Mouse (Mus musculus) midbrain, embryonic 15.5 days (tissue): Measurements from ENCODE around the gene Dgkk. TPM values are rescaled to one million over a fixed set of nuclear protein-coding genes. Genes with fewer than 3 reads are reported as not detected.
"Not testable (repeated sequence)": the region's sequence is repeated elsewhere in the genome, so short reads cannot be mapped to it uniquely, and the experiment has no call there.

Experiments used
- ATAC-seq: fragments of 200-750 bp; cut with Nextera tagmentation; replicated peaks from 2 replicates; pipeline ENCODE4 v1.8.0; 2017; ENCODE audit warnings: moderate TSS enrichment
- H3K27ac ChIP-seq: fragments of 300-500 bp; sonication (generic); 2 replicates; pipeline ENCODE4 v1.5.1; 2015; ENCODE audit warnings: mild to moderate bottlenecking, inconsistent platforms
- H3K27me3 ChIP-seq: fragments of 300-500 bp; sonication (generic); replicated peaks from 2 replicates; pipeline ENCODE4 v1.6.1; 2015; ENCODE audit warnings: inconsistent platforms
- H3K36me3 ChIP-seq: fragments of 300-500 bp; sonication (generic); replicated peaks from 2 replicates; pipeline ENCODE4 v1.6.1; 2015; ENCODE audit warnings: inconsistent platforms
- H3K4me1 ChIP-seq: fragments of 300-500 bp; sonication (generic); 2 replicates; pipeline ENCODE4 v1.6.1; 2015; ENCODE audit warnings: inconsistent platforms
- H3K4me2 ChIP-seq: fragments of 300-500 bp; sonication (generic); 2 replicates; pipeline ENCODE4 v1.6.1; 2015; ENCODE audit warnings: inconsistent platforms, mild to moderate bottlenecking, moderate library complexity
- H3K4me3 ChIP-seq: fragments of 300-500 bp; sonication (generic); 2 replicates; pipeline ENCODE4 v1.5.1; 2015; ENCODE audit warnings: mild to moderate bottlenecking, inconsistent platforms
- H3K9ac ChIP-seq: fragments of 300-500 bp; sonication (generic); 2 replicates; pipeline ENCODE4 v1.6.1; 2015; ENCODE audit warnings: mild to moderate bottlenecking, inconsistent platforms
- H3K9me3 ChIP-seq: fragments of 300-500 bp; sonication (generic); 2 replicates; pipeline ENCODE4 v1.6.1; 2016; ENCODE audit warnings: inconsistent platforms
- WGBS: fragments of 180-500 bp; shearing (Covaris S2); methylation state at CpG from one replicate; pipeline ENCODE4 v1.1.7; 2015; ENCODE audit warnings: mixed read lengths; 5-methylcytosine and 5-hydroxymethylcytosine counted together
- polyA plus RNA-seq: library from polyadenylated mRNA; unstranded; fragments of >200 nt; fragmentation: Nextera tagmentation; extraction: Ambion mirVana; gene quantifications from 2 replicates; pipeline ENCODE4 v1.2.1, GENCODE M21; 2015

The Dgkk gene
- polyA plus RNA-seq: 1.5 and 2.0 TPM in 2 replicates

DNA sequence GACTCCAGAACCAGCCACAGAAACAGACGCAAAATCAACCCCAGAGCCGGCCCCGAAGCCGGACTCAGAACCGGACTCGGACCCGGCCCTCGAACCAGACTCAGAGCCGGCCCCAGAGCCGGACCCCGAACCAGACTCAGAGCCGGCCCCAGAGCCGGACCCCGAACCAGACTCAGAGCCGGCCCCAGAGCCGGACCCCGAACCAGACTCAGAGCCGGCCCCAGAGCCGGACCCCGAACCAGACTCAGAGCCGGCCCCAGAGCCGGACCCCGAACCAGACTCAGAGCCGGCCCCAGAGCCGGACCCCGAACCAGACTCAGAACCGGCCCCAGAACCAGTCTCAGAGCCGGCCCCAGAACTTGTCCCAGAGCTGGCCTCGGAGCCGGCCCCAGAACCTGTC, at the start of gene Dgkk:
Gene Dgkk, plus strand, starts transcription at position 301 of the 400 bp plus-strand sequence.
- H3K4me3 ChIP-seq: peak within 1 kb of the TSS; percentile 43
- 22% methylated on average over 24 of the region's 30 CpGs for WGBS

GRCm38 (mm10) chrX:6733998-6734397, 45.1 kb upstream of the Dgkk start:
- H3K4me3 ChIP-seq: no peak overlapping the region
- H3K9ac ChIP-seq: no peak overlapping the region
- ATAC-seq: peak; percentile 66
- H3K9me3 ChIP-seq: no peaks in the 10 kb centered on the region
- H3K27ac ChIP-seq: no peak overlapping the region
- no peaks in the 10 kb centered on the region for H3K36me3 ChIP-seq
- WGBS: 35% methylated on average over 3 of the region's 3 CpGs
- no peaks in the 10 kb centered on the region for H3K4me1 ChIP-seq
- no peak overlapping the region for H3K4me2 ChIP-seq
- H3K27me3 ChIP-seq: no peaks in the 10 kb centered on the region

More for the DNA sequence above, at the start of gene Dgkk:
- H3K9me3 ChIP-seq, H3K27ac ChIP-seq, H3K36me3 ChIP-seq, H3K9ac ChIP-seq, H3K27me3 ChIP-seq, ATAC-seq, H3K4me1 ChIP-seq: not testable (repeated sequence)
- H3K4me2 ChIP-seq: peak within 1 kb of the TSS; percentile 59

DNA sequence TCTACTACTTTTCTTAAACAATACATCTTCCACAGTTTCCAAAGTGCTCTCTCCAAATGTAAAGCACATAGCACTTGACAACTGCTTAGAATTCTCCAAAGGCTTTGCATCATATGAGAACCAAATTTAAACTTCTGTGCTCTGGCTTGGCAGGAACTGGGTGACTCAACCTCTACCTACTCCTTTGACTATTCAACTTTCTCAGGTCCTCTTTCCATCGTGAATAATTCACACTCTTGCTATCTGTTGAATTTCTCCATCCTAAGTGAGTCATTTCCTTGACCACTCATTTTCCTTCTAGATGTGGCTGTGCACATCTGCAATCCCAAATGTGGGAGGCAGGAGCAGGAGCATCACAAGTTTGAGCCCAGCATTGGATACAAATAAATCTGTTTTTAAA, 28.4 kb upstream of the Dgkk start:
- H3K4me1 ChIP-seq: no peaks in the 10 kb centered on the region
- no peaks in the 10 kb centered on the region for H3K9me3 ChIP-seq
- H3K4me2 ChIP-seq: no peak overlapping the region
- 68% methylated on average over 1 of the region's 1 CpGs for WGBS
- H3K27ac ChIP-seq: no peak overlapping the region
- no peak for ATAC-seq
- no peak overlapping the region for H3K9ac ChIP-seq
- no peak overlapping the region for H3K4me3 ChIP-seq
- no peaks in the 10 kb centered on the region for H3K27me3 ChIP-seq
- H3K36me3 ChIP-seq: no peaks in the 10 kb centered on the region

DNA sequence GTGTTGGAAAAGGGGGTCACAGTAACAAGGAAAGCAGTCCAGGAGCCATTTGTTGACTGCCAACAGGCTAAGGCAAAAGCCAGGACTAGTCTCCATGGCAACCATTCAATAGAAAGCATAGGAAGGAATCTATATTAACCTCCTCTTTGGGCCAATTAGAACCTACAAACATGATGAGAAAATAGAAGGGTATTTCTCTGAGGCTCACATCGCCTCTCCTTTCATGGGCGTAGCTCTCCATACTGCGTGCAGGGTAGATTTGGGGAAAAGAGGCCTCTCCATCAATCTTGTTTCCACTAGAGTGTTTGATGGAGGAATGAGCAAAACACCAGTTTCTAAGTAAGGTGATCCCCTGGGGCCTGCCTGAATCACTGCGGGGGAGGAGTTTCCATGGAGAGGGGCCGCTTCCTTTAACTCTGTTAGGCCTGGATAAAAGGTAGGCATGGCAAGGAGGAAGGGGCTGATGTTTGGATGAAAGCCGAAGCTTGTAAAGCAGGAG, 27.5 kb upstream of the Dgkk start:
- Histone ChIP-seq H3K4me1 (no peaks in the 10 kb centered on the region), H3K27ac (no peak overlapping the region), H3K4me3 (no peak overlapping the region), H3K9me3 (no peaks in the 10 kb centered on the region), H3K36me3 (no peaks in the 10 kb centered on the region), H3K4me2 (no peak overlapping the region), H3K9ac (no peak overlapping the region), H3K27me3 (no peaks in the 10 kb centered on the region)
- peak; percentile 67 for ATAC-seq
- 33% methylated on average over 6 of the region's 6 CpGs for WGBS

DNA sequence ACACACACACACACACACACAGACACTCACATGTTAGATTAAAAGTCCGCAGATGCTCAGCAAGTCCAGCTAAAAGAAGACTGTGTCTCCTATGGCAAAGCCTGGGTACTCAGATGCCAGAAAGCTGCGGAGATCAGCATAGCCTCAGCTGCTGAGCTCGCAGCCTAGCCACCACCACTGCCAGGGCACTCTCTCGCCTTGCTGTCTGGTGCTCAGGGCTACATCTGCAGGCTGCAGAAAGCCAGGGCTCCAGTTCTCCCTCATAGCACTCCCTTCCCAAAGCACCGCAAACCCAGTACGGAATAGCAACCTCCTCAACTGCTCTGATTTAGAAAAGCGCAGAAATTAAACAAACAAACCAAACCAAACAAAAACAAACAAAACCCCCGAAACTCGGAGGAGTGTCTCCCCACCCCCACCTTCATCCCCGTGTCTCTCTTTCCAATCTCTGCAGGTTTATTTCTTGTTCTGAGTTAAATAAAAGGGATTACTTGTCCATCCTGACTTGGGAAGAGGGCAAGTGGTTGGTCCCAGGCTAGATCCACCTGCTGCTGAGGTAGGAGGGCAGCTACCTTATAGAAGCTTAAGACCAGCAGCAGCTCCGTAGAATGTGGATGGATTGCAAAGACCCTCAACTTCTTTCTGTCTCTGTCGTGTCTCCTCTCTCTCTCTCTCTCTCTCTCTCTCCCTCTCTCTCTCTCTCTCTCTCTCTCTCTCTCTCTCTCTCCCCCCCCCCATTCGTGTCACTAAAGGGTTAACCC, 1.4 kb upstream of the Dgkk start:
- Histone ChIP-seq H3K4me3 (peak overlapping the region; percentile 43), H3K4me1 (peaks cover 5% of the 10 kb centered on the region; the same call in 1 of the 2 replicates), H3K27me3 (peaks cover 7% of the 10 kb centered on the region; the same call in 1 of the 2 replicates), H3K9me3 (no peaks in the 10 kb centered on the region), H3K9ac (no peak overlapping the region), H3K36me3 (no peaks in the 10 kb centered on the region), H3K27ac (no peak overlapping the region), H3K4me2 (peak overlapping the region; percentile 59)
- ATAC-seq: peak; percentile 75
- WGBS: 17% methylated on average over 13 of the region's 13 CpGs

DNA sequence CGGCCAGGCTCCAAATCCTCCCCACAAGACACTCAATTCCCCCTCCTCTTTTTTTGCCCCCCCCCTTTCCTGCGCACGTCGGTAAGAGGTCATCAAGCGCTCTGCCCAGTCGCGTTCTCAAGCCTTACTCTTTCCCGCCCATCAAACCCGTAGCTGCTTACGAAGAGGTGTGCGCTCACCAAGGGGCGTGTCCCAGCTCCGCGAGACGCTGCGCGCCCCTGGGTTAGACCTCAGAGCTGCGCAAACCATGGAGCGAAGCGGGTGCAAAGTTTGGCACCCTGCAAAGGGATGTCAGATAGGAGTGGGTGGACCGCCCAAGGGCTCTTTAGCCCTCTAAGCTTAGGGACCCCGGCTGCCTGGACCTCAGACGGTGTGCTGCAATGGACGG, 862 bp upstream of the Dgkk start:
- Histone ChIP-seq H3K36me3 (no peaks in the 10 kb centered on the region), H3K4me3 (peak overlapping the region; percentile 43), H3K9me3 (no peaks in the 10 kb centered on the region), H3K9ac (no peak overlapping the region), H3K27ac (no peak overlapping the region), H3K27me3 (peaks cover 7% of the 10 kb centered on the region; the same call in 1 of the 2 replicates), H3K4me1 (peaks cover 5% of the 10 kb centered on the region; the same call in 1 of the 2 replicates), H3K4me2 (peak overlapping the region; percentile 59)
- WGBS: 19% methylated on average over 24 of the region's 24 CpGs
- ATAC-seq: peak; percentile 91

DNA sequence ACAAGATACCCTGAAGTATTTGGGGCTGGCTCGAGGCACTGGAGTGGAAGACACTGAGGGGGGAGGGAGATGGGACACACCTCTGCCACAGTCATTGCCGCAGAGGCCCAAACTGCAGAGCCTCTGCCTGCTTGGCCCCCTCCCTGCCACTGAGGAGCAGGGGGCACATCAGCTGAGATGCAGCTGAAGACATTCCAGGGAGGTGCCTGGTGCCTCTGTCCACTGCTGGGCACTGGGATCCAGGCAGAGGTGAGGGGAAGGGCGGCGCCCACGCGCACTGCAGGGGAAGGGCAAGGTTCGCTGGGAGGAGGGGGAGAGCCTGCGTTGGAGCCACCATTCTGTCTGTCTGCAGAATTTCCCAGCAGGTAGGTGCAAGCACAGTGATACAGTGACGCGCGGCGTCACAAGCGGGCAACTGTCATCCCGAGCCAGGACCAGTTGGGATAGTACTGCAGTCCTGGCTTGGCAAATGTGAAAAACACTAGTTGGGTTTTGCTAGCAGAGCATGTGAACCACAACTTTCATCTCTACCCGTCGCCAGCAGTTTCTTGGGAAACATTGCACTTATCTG, 948 bp downstream of the Dgkk start:
- 28% methylated on average over 16 of the region's 16 CpGs for WGBS
- Histone ChIP-seq H3K36me3 (no peaks in the 10 kb centered on the region), H3K4me2 (peak overlapping the region; percentile 48), H3K27me3 (peaks cover 7% of the 10 kb centered on the region; the same call in 1 of the 2 replicates), H3K4me3 (peak overlapping the region; percentile 30), H3K9ac (no peak overlapping the region), H3K9me3 (no peaks in the 10 kb centered on the region), H3K27ac (no peak overlapping the region), H3K4me1 (peaks cover 5% of the 10 kb centered on the region; the same call in 1 of the 2 replicates)
- peak; percentile 73 for ATAC-seq

DNA sequence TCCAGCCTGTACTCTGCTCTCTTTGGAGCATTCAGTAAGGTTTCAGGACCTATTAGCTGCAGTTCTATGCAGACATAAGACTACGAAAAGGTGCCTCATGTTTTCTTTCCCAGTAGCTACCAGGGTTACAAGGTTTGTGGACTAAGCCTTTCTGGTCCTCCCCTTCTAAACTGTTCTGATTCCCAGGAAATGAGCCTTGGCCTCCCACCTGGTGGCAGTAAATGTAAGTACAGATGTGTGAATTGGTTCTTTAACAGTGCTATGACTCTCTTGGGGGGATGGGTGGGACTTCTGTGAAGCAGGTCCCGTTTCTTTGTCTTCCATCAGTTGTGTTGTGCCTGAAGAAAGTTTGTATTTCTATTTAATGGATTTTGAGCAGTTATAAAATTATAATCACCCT, 53.4 kb downstream of the Dgkk start:
- H3K36me3 ChIP-seq: no peaks in the 10 kb centered on the region
- WGBS: 61% methylated on average over 2 of the region's 2 CpGs
- ATAC-seq: no peak
- no peak overlapping the region for H3K4me2 ChIP-seq
- H3K4me1 ChIP-seq: no peaks in the 10 kb centered on the region
- H3K27me3 ChIP-seq: no peaks in the 10 kb centered on the region
- no peaks in the 10 kb centered on the region for H3K9me3 ChIP-seq
- H3K27ac ChIP-seq: no peak overlapping the region
- no peak overlapping the region for H3K4me3 ChIP-seq
- H3K9ac ChIP-seq: no peak overlapping the region

DNA sequence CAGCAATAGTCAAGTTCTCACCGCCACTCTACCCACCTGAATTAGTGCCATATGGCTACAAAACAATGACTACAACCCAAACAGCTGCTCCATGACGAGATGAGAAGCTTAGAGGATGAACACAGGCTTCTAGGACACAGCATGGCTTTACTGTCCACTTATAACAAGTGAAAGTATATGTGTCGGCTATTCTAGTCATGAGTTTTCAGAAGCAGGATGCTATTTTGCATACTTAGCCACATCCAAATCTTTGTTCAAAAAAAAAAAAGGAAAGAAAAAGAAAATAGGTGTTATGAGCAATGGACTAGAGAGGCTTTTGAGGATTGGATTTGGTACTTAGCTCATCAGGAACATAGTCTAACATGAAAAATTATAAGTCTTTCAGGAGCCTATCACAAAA, 74.4 kb downstream of the Dgkk start:
- Histone ChIP-seq H3K4me2 (no peak overlapping the region), H3K27ac (no peak overlapping the region), H3K9ac (no peak overlapping the region), H3K36me3 (no peaks in the 10 kb centered on the region), H3K9me3 (no peaks in the 10 kb centered on the region), H3K27me3 (no peaks in the 10 kb centered on the region), H3K4me3 (no peak overlapping the region), H3K4me1 (no peaks in the 10 kb centered on the region)
- ATAC-seq: no peak
- WGBS: 57% methylated on average over 3 of the region's 3 CpGs

DNA sequence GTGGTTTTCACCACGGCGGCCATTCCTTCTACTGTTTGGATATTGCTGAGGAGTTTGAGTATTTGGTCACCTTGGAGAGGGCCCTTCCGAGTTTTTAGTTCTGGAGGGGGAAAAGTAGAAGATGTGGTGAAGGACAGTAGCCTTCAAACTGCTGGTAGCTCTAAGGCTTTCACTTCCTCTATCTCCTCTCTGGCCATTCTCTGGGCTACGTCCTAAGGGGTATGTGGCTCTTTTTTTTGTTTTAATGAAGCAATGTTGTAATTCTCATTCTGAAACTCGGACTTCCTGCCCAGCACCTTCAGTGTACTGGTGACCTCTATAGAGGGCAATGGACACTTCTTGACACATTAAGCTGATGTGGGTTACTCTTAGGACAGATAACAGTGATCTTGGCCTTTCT, 75.0 kb downstream of the Dgkk start:
- no peak overlapping the region for H3K27ac ChIP-seq
- no peak overlapping the region for H3K4me2 ChIP-seq
- no peak for ATAC-seq
- no peaks in the 10 kb centered on the region for H3K27me3 ChIP-seq
- WGBS: 89% methylated on average over 5 of the region's 5 CpGs
- no peaks in the 10 kb centered on the region for H3K4me1 ChIP-seq
- no peak overlapping the region for H3K4me3 ChIP-seq
- H3K9me3 ChIP-seq: no peaks in the 10 kb centered on the region
- no peak overlapping the region for H3K9ac ChIP-seq
- no peaks in the 10 kb centered on the region for H3K36me3 ChIP-seq

- H3K9ac ChIP-seq: no peak overlapping the region
- ATAC-seq: peak; percentile 84
- H3K27me3 ChIP-seq: no peaks in the 10 kb centered on the region
- H3K4me2 ChIP-seq: peak overlapping the region; percentile 20; the same call in 1 of the 2 replicates
- H3K4me1 ChIP-seq: no peaks in the 10 kb centered on the region
- H3K27ac ChIP-seq: no peak overlapping the region
- H3K9me3 ChIP-seq: no peaks in the 10 kb centered on the region
- H3K4me3 ChIP-seq: no peak overlapping the region
- H3K36me3 ChIP-seq: no peaks in the 10 kb centered on the region
- WGBS: 32% methylated on average over 5 of the region's 5 CpGs
These were observed 114.8 kb downstream of the Dgkk start for GRCm38 (mm10) chrX:6893933-6894332.

DNA sequence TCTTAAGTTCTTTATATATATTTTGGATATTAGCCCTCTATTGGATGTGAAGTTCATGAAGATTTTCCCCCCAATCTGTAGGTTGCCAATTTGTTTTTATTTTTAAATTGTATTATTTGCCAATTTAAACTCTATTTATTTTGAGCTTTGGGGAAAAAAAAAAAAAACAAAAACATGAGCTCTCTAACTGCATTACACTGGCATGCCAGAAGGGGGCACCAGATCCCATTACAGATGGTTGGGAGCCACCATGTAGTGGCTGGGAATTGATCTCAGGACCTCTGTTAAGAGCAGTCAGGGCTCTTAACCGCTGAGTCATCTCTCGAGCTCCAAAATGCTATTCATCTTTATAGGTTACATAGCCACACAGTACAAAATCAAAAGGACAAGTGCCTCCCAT, 131.9 kb downstream of the Dgkk start:
- H3K4me3 ChIP-seq: no peak overlapping the region
- no peaks in the 10 kb centered on the region for H3K4me1 ChIP-seq
- H3K4me2 ChIP-seq: no peak overlapping the region
- ATAC-seq: no peak
- no peaks in the 10 kb centered on the region for H3K9me3 ChIP-seq
- no peaks in the 10 kb centered on the region for H3K36me3 ChIP-seq
- 92% methylated on average over 2 of the region's 2 CpGs for WGBS
- no peaks in the 10 kb centered on the region for H3K27me3 ChIP-seq
- no peak overlapping the region for H3K9ac ChIP-seq
- H3K27ac ChIP-seq: no peak overlapping the region
